Mouse (Mus musculus): ENCODE measurements around the gene Slc7a3. TPM values are rescaled to one million over a fixed set of nuclear protein-coding genes. Genes with fewer than 3 reads are reported as not detected.

The Slc7a3 gene
- polyA plus RNA-seq, 1 experiment from 2014 or later, result 0.65 TPM

Other genes starting within 250 kb of the Slc7a3 start
- 0.04 and 0.05 TPM in 2 replicates for gene Tex11, start 26.4 kb downstream of the Slc7a3 start, polyA plus RNA-seq (2016; fragmentation: Nextera tagmentation; extraction: Ambion mirVana)
- gene Snx12, start 136.5 kb upstream of the Slc7a3 start, polyA plus RNA-seq (2016; fragmentation: Nextera tagmentation; extraction: Ambion mirVana), result 49.2 and 50.4 TPM in 2 replicates
- 3.7 and 4.7 TPM in 2 replicates for gene Foxo4, start 168.5 kb upstream of the Slc7a3 start, polyA plus RNA-seq (2016; fragmentation: Nextera tagmentation; extraction: Ambion mirVana)
- not detected in 2 replicates for gene Gm614, start 178.0 kb upstream of the Slc7a3 start, polyA plus RNA-seq (2016; fragmentation: Nextera tagmentation; extraction: Ambion mirVana)
- 4.8 and 4.9 TPM in 2 replicates for gene Il2rg, start 182.2 kb upstream of the Slc7a3 start, polyA plus RNA-seq (2016; fragmentation: Nextera tagmentation; extraction: Ambion mirVana)
- gene Gm20489, start 183.0 kb upstream of the Slc7a3 start, polyA plus RNA-seq (2016; fragmentation: Nextera tagmentation; extraction: Ambion mirVana), result not detected in 2 replicates
- gene Med12, start 188.0 kb upstream of the Slc7a3 start, polyA plus RNA-seq (2016; fragmentation: Nextera tagmentation; extraction: Ambion mirVana), result 35.9 and 42.9 TPM in 2 replicates
- 1.6 and 7.8 TPM in 2 replicates for gene Nlgn3, start 213.1 kb upstream of the Slc7a3 start, polyA plus RNA-seq (2016; fragmentation: Nextera tagmentation; extraction: Ambion mirVana)

Data from limb, embryonic 10.5 days (tissue).